Mouse (Mus musculus) heart, adult 11 months (tissue): ENCODE measurements around the gene Cntn5.

Experiments used
- DNase-seq: peaks from one replicate; pipeline ENCODE4 v3.0.0; 2022

Gene Cntn5

DNA sequence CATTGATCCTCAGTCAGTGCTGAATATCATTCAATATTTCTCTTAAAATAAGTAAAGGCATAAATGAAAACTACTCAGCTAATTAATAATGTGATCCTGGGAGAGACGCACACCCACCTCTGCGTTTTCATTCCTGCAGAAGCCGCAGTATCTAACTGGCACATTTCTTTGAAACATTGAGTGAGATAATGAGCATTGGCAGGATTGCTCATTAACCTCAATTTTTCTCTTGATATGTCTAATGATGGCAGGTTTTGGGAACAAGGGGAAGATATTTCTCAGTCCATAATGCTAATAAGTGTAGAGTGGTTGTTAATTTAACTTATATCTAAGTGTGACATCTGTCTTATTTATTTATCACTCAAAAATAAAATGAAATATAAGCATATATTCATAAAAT, 734.0 kb downstream of the Cntn5 start:
- no peak for DNase-seq

GRCm38 (mm10) chr9:10121350-10122057, 783.1 kb downstream of the Cntn5 start:
- DNase-seq, result no peak

DNA sequence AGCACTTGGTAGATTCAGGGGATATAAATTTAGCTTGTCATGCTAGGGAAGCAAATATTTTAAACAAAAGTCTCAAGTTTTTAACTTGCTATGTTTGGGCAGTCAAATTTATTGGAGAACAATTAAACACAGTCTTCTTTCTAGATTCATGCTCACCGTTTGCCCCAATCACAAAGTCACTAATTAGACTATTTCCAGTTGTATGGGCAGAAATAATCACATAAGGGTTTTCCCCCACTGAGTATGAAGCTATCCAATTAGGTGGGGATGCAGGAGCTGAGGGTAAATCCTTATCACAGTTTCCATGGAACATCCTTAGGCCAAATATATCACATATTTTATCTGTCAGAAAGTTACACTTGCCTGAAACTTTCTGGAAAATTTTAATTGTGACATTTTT, 788.0 kb downstream of the Cntn5 start:
- no peak for DNase-seq

GRCm38 (mm10) chr9:10109156-10109555, 795.4 kb downstream of the Cntn5 start:
- no peak for DNase-seq

DNA sequence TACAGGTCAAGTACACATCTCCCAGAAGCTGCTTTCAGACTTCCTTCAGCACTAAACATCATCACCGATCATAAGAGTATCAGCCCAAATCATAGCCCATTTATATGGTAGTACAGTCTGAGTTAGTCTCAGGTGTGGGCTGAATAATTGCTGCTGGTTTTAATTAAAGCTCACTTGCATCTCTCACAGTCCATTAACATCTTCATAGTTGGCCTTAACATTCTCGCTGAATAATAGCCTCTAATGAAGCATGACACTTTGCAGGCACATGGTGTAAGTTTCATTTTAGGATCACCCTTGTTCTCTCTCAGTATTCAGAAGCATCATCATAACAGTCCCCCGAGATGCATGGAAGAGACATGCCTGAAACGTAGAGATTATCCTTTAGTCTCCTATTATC, 796.7 kb downstream of the Cntn5 start:
- DNase-seq, result no peak

GRCm38 (mm10) chr9:10101812-10102440, 802.6 kb downstream of the Cntn5 start:
- no peak for DNase-seq

- no peak for DNase-seq
Measured at GRCm38 (mm10) chr9:10076282-10076681, 828.3 kb downstream of the Cntn5 start.

DNA sequence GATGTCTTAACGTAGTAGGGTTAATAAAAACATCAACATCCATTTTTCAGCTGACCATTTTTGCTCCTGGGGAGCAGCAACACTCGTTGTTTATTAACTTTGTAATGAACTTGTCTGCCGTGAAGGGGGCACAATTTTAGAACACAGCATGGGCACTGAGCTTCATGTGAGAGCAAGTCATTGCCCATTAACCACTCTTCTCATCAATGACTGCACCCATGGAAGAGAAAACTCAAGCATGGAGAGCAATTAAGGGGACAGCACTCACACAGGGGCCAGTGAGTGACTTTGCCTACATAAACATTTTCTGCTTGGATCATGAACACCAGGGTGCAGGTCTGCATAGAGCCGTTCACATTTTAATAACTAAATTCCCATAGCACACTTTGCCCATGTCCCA, 831.2 kb downstream of the Cntn5 start:
- no peak for DNase-seq

- DNase-seq, result no peak
Measured at GRCm38 (mm10) chr9:10072860-10073259, 831.7 kb downstream of the Cntn5 start.

DNA sequence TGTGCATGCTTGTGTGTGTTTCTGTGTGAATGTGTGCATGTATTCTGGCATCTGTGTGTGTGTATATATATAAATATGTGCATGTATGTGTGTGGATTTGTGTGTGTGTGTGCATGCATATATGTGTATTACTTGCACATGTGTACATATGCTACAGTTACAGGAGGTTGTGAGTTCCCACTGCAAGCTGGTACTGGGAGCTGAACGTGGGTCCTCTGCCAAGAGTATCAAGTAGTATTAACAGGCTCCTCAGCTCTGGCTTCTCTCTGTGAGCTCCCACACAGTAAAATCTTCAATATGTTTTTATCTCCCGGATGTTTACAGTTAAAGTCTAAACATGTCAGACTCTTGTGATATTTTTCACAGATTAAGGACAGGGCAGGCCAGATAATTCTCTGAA, 833.3 kb downstream of the Cntn5 start:
- DNase-seq, result no peak

GRCm38 (mm10) chr9:10044969-10045789, 859.4 kb downstream of the Cntn5 start:
- DNase-seq, result no peak

GRCm38 (mm10) chr9:10043001-10043400, 861.6 kb downstream of the Cntn5 start:
- DNase-seq, result no peak

DNA sequence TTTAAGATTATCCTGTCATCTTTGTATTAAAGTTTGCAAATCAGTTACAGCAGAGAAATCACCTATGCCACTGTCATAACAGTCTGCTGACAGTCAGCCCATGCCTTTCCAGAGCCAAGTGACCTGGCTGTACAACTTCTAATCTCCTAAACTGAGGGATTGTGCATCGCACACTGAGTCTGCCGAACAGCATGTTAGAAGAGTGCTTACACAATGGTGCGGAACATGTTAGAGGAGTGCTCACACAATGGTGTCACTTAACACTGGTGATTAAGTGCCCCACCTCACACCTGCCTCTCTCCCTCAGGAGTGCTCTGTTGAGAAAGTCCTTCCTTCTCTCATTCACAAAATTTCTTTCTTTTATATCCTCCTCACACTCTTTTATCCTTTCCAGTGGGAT, 889.4 kb downstream of the Cntn5 start:
- DNase-seq, result peak; percentile 55

DNA sequence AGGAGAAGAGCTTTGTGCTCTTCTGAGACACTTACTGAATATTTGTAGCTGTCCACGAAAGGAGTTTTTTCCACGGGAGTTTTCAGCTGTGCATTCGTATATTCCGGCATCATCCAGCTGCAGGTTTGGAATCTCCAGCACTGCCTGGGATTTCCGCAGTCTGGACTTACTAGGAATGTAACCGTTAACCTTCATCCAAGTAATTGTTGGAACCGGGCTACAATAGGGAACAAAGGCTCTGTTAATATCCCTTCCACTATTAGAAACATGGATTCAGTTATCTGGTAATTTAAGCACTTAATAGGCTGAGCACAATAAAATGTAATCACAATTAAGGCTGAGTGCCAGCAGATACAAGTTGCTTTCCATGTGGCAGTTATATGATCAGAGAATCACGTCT, 920.5 kb downstream of the Cntn5 start:
- DNase-seq, result no peak

DNA sequence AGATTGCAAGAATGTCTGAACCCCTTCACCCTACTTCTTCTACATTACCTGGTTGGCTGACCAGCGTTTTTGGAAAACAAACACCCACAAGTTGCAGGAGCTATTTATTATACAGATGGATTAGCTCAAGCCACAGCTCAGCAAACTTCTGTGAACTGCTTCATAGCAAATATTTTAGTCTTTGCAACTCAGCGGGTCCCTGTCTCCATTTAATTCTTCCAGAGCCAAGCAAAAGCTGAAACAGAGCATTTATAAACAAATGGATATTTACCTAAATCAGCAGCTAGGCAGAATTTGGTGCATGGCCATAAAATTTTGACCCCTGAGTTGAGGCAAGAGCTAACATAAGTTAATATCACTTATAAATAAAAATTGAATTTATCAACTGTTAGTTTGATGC, 921.4 kb downstream of the Cntn5 start:
- DNase-seq, result no peak

GRCm38 (mm10) chr9:9965370-9965769, 939.2 kb downstream of the Cntn5 start:
- DNase-seq, result no peak

- DNase-seq, result no peak
Measured at GRCm38 (mm10) chr9:9960610-9961172, 943.9 kb downstream of the Cntn5 start.

GRCm38 (mm10) chr9:9949346-9949745, 955.2 kb downstream of the Cntn5 start:
- no peak for DNase-seq

GRCm38 (mm10) chr9:9944872-9945271, 959.7 kb downstream of the Cntn5 start:
- DNase-seq, result no peak

DNA sequence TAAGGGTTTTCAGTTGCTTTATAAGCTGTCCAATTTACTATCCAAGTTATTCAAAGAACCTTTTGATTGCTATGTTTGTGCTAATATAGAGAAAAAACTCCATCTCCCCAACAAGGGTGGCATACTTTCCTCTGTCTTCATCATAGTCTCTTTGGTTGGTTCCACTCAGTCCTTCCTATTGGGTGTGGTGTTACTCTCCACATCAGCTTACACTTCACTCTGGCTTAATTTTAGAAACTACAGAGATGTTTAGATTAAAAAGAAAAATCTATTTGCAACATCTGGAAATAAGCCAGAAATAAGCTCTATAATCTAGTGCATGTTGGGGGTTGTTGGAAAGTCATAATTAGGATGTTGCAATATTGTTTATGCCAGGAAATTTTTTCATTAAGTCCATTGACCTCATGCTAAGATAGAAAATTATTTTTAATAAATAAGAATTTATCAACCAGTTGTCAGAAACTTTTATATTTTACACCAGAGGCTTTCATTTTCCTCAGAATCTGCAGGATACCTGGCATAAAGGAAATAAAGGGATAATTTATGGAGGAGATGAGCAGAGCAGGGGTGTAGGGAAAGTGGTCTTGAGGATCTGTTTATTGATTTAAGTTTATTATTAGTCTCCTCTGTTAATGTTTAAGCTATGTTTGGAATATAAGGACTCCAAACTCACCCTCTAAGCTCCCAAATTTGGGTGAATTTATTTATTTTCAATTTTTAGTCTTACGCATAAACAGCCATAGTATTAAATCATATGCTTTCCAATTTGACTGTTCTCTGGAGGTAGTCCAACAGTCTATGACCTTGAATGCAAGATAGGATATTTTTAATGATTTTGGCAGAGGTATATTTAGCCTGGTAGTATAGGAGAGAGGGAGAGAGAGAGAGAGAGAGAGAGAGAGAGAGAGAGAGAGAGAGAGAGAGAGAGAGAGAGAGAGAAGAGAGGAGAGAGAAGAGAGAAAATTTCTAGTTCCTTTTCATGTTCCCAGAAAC, 966.8 kb downstream of the Cntn5 start:
- DNase-seq, result no peak

- DNase-seq, result peak; percentile 84
Measured at GRCm38 (mm10) chr9:9920580-9920979, 984.0 kb downstream of the Cntn5 start.

GRCm38 (mm10) chr9:9899070-9899469, 1005.5 kb downstream of the Cntn5 start:
- no peak for DNase-seq
